Mouse (Mus musculus): ENCODE measurements around the gene Arrdc4.

DNA sequence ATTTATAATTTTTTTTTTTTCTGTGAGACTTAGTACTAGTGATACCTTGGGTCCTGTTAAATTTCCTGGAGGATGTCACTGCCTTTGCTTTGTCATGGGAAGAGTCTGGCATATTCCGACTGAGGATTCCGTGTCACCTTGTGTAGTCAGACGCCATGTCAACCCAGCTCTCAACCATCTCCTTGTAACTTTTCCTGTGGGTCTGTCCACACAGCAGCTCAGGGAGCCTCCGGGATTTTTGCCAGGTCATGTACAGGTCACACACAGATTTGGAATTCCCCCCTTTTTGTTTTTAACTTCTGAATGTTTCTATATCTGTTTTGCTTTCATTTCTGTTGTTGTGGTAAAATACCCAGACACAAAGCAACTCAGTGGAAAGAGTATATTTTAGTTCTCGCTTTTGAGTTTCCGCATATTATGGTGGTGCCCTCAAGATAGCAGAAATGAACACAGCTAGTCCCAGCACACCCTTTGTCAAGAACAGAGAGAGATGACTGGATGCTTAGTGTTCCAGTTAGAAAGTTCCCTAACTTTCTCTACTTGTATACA is 7.7 kb upstream of the Arrdc4 start:
- no peak for TF ChIP-seq TAL1 (IDR thresholded peaks at IDR 0.05; ENCODE audit: low read length)
- TF ChIP-seq ZC3H11A (IDR thresholded peaks at IDR 0.05; ENCODE audit: low read depth, low read length): no peak
- TF ChIP-seq MAFK (IDR thresholded peaks at IDR 0.05; ENCODE audit: borderline replicate concordance, low read depth, low read length): no peak
- no peak for TF ChIP-seq CTCF (IDR thresholded peaks at IDR 0.05 in 2 of 3, conservative IDR thresholded peaks at IDR 0.05 in 1 of 3; ENCODE audit: control insufficient read depth in 1 of 3, insufficient read depth in 1 of 3, low read depth in 2 of 3, low read length in 3 of 3, poor library complexity in 1 of 3, severe bottlenecking in 1 of 3)
- no peak for TF ChIP-seq USF1 (IDR thresholded peaks at IDR 0.05; ENCODE audit: low read depth, low read length)
- no peak for TF ChIP-seq ELF1 (IDR thresholded peaks at IDR 0.05; ENCODE audit: low read depth, low read length)
- no peak for TF ChIP-seq RCOR1 (IDR thresholded peaks at IDR 0.05; ENCODE audit: low read depth, low read length)
- TF ChIP-seq POLR2A (IDR thresholded peaks at IDR 0.05; ENCODE audit: control insufficient read depth in 1 of 2, insufficient read depth in 1 of 2, low read depth in 1 of 2, low read length in 2 of 2, poor library complexity in 1 of 2): no peak
- no peak for TF ChIP-seq E2F4 (IDR thresholded peaks at IDR 0.05; ENCODE audit: borderline replicate concordance, low read depth, low read length)
- no peak for TF ChIP-seq POLR2AphosphoS2 (IDR thresholded peaks at IDR 0.05; ENCODE audit: low read length)
- no peak for TF ChIP-seq EP300 (IDR thresholded peaks at IDR 0.05; ENCODE audit: low read depth in 1 of 2, low read length in 2 of 2)
- TF ChIP-seq NELFE (IDR thresholded peaks at IDR 0.05; ENCODE audit: low read depth, low read length): no peak
